Mouse (Mus musculus) olfactory bulb, adult 2 months (tissue): ENCODE measurements around the gene Vdr.

Experiments used
- CTCF ChIP-seq: fragments of 200-500 bp; IDR thresholded peaks from 2 replicates; pipeline ENCODE4 v1.5.1; 2012; ENCODE audit warnings: low read depth, mild to moderate bottlenecking, low read length, moderate library complexity; ENCODE audit not compliant: insufficient read depth
- POLR2A ChIP-seq: fragments of 200-500 bp; IDR thresholded peaks from 2 replicates; pipeline ENCODE4 v1.6.1; 2012; ENCODE audit warnings: mild to moderate bottlenecking, low read depth, low read length, moderate library complexity; ENCODE audit not compliant: insufficient read depth

GRCm38 (mm10) chr15:97827401-97827800, 83.0 kb downstream of the Vdr start:
- TF ChIP-seq POLR2A (no peak), CTCF (no peak)
